Mouse (Mus musculus) heart, postnatal 0 days (tissue): ENCODE results near the gene Styx. TPM values are rescaled to one million over a fixed set of nuclear protein-coding genes. Genes with fewer than 3 reads are reported as not detected.
A peak's percentile ranks its signal among the peaks of the same experiment; 100 is the strongest.
"Not testable (repeated sequence)": the region's sequence is repeated elsewhere in the genome, so short reads cannot be mapped to it uniquely, and the experiment has no call there.

Source experiments
- ATAC-seq: fragments of 200-750 bp; cut with Nextera tagmentation; 2 replicates; pipeline ENCODE4 v1.8.0; 2017; ENCODE audit warnings: low read depth, moderate number of reproducible peaks, moderate library complexity; ENCODE audit not compliant: insufficient read depth
- DNase-seq: peaks from one replicate; pipeline ENCODE4 v3.0.0-alpha.2; 2016; ENCODE audit warnings: low spot score
- H3K27ac ChIP-seq: fragments of 300-500 bp; sonication (generic); 2 replicates; pipeline ENCODE4 v1.5.1; 2014; ENCODE audit warnings: low read depth, mild to moderate bottlenecking
- H3K27me3 ChIP-seq: fragments of 300-500 bp; sonication (generic); 2 replicates; pipeline ENCODE4 v1.6.1; 2014; ENCODE audit warnings: low read length, mixed read lengths; ENCODE audit not compliant: control insufficient read depth, insufficient read depth
- H3K36me3 ChIP-seq: fragments of 300-500 bp; sonication (generic); replicated peaks from 2 replicates; pipeline ENCODE4 v1.6.1; 2014; ENCODE audit warnings: low read length, mixed read lengths; ENCODE audit not compliant: control insufficient read depth, insufficient read depth
- H3K4me1 ChIP-seq: fragments of 300-500 bp; sonication (generic); 2 replicates; pipeline ENCODE4 v1.6.1; 2014; ENCODE audit warnings: antibody characterized with exemption; ENCODE audit not compliant: control insufficient read depth, insufficient read depth
- H3K4me2 ChIP-seq: fragments of 300-500 bp; sonication (generic); 2 replicates; pipeline ENCODE4 v1.6.1; 2014; ENCODE audit warnings: low read depth, mild to moderate bottlenecking, low read length, moderate library complexity
- H3K4me3 ChIP-seq: fragments of 300-500 bp; sonication (generic); 2 replicates; pipeline ENCODE4 v1.5.1; 2014; ENCODE audit warnings: low read depth, low read length
- H3K9ac ChIP-seq: fragments of 300-500 bp; sonication (generic); replicated peaks from 2 replicates; pipeline ENCODE4 v1.6.1; 2014; ENCODE audit warnings: low read depth, low read length, mixed read lengths
- H3K9me3 ChIP-seq: fragments of 300-500 bp; sonication (generic); replicated peaks from 2 replicates; pipeline ENCODE4 v1.6.1; 2016; ENCODE audit warnings: low read length; ENCODE audit not compliant: control insufficient read depth
- CTCF ChIP-seq: IDR thresholded peaks from 2 replicates; pipeline ENCODE4 v1.5.1; 2016; ENCODE audit warnings: antibody characterized with exemption, control low read depth, low read depth
- EP300 ChIP-seq: IDR thresholded peaks from 2 replicates; pipeline ENCODE4 v1.6.1; 2016; ENCODE audit warnings: antibody characterized with exemption, low read depth
- WGBS: fragments of 180-500 bp; shearing (Covaris S2); extraction: QIAGEN DNeasy Blood & Tissue Kit; methylation state at CpG from one replicate; pipeline ENCODE4 v1.1.7; 2014; 5-methylcytosine and 5-hydroxymethylcytosine counted together
- polyA plus RNA-seq: library from polyadenylated mRNA; unstranded; fragments of >200 nt; fragmentation: Nextera tagmentation; extraction: Ambion mirVana; gene quantifications from 2 replicates; pipeline ENCODE4 v1.2.1, GENCODE M21; 2015
- total RNA-seq: library from RNA; depleted of rRNA; stranded (reverse); fragments of >200 nt; gene quantifications from 2 replicates; pipeline ENCODE4 v1.2.3, GENCODE M21; 2014; ENCODE audit warnings: low replicate concordance

Styx gene
- total and polyA plus RNA-seq, 2 experiments from 2014 or later: 11.9 to 69.9 TPM

- peak; percentile 84 for DNase-seq
- H3K4me1 ChIP-seq: peaks cover 14% of the 10 kb centered on the region
- peak overlapping the region; percentile 92 for H3K4me2 ChIP-seq
- peak; percentile 98 for ATAC-seq
- H3K27me3 ChIP-seq: no peaks in the 10 kb centered on the region
- no peak for TF ChIP-seq EP300
- no peak for TF ChIP-seq CTCF
- no peaks in the 10 kb centered on the region for H3K36me3 ChIP-seq
- H3K27ac ChIP-seq: peak overlapping the region; percentile 86
- H3K4me3 ChIP-seq: peak overlapping the region; percentile 87
- no peaks in the 10 kb centered on the region for H3K9me3 ChIP-seq
- H3K9ac ChIP-seq: peak overlapping the region; percentile 91
- WGBS: under 1% methylated on average over 70 of the region's 71 CpGs
Observed at GRCm38 (mm10) chr14:45388345-45389181, 37.7 kb downstream of the Styx start.

DNA sequence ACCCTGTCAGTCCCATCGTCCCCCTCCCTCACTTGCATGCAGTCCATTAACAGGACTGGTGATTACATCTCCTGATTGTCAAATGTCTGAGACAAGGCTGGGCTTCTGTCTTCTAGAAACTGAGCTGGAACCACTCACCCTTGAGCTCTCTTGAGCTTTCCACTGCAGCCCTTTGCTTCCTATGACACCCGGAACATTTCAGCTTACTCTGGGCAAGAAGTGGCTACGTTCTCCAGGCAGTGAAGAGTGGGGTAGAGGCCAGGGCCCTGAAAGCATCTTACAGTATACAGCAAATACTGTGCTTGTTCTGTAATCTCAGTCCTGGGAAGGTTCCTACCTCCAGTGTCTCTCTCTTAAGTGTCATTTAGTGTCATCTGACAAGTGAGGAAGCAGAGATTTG lies 38.3 kb downstream of the Styx start:
- TF ChIP-seq EP300: no peak
- no peak for TF ChIP-seq CTCF
- Histone ChIP-seq H3K4me1 (peaks cover 14% of the 10 kb centered on the region), H3K9me3 (no peaks in the 10 kb centered on the region), H3K36me3 (no peaks in the 10 kb centered on the region), H3K4me2 (peak overlapping the region; percentile 92), H3K4me3 (peak overlapping the region; percentile 87), H3K27ac (peak overlapping the region; percentile 86), H3K27me3 (no peaks in the 10 kb centered on the region), H3K9ac (peak overlapping the region; percentile 91)
- ATAC-seq (peak; percentile 34), DNase-seq (peak; percentile 29)
- 3% methylated on average over 3 of the region's 3 CpGs for WGBS

- Histone ChIP-seq H3K4me1 (no peaks in the 10 kb centered on the region), H3K27ac (no peak overlapping the region), H3K27me3 (no peaks in the 10 kb centered on the region), H3K9ac (no peak overlapping the region), H3K9me3 (no peaks in the 10 kb centered on the region), H3K4me3 (no peak overlapping the region), H3K4me2 (no peak overlapping the region), H3K36me3 (no peaks in the 10 kb centered on the region)
- no peak for ATAC-seq
- no peak for DNase-seq
- TF ChIP-seq CTCF (peak; percentile 38; the same call in 1 of the 2 replicates), EP300 (no peak)
- WGBS: 70% methylated on average over 3 of the region's 3 CpGs
Observed at GRCm38 (mm10) chr14:45399836-45400235, 48.9 kb downstream of the Styx start.

DNA sequence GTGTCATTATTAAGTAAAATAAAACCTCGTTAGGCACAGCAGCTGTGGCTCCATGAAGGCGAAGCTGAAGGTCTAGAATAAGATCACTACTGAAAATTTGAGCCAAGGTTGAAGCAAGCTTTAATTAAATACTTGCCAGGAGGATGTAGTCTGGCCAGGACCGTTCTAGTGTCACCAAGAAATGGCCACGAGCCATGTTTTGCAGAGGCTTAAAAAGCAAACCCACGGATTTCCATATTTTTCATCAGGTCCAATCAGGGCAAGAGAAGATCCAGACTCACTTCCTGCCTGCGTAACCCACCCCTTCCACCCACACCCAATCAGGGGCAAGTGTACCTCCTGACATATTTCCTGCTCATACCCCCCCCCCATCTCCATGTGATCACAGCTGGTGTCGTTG lies 52.8 kb downstream of the Styx start:
- DNase-seq (no peak), ATAC-seq (no peak)
- H3K36me3 ChIP-seq: no peaks in the 10 kb centered on the region
- H3K27me3 ChIP-seq: no peaks in the 10 kb centered on the region
- H3K4me3 ChIP-seq: no peak overlapping the region
- no peaks in the 10 kb centered on the region for H3K4me1 ChIP-seq
- TF ChIP-seq EP300 (no peak), CTCF (no peak)
- no peak overlapping the region for H3K27ac ChIP-seq
- no peak overlapping the region for H3K4me2 ChIP-seq
- WGBS: 78% methylated on average over 7 of the region's 7 CpGs
- no peaks in the 10 kb centered on the region for H3K9me3 ChIP-seq
- H3K9ac ChIP-seq: no peak overlapping the region

GRCm38 (mm10) chr14:45404813-45405212 lies 53.9 kb downstream of the Styx start, which contains the start of gene Gnpnat1:
Gene Gnpnat1, minus strand, starts transcription at chr14:45404913.
- ATAC-seq, H3K27ac ChIP-seq, H3K9ac ChIP-seq, H3K4me1 ChIP-seq, DNase-seq, H3K4me2 ChIP-seq, H3K4me3 ChIP-seq, H3K9me3 ChIP-seq, H3K27me3 ChIP-seq, H3K36me3 ChIP-seq: not testable (repeated sequence)
- WGBS: 79% methylated on average over 1 of the region's 3 CpGs

DNA sequence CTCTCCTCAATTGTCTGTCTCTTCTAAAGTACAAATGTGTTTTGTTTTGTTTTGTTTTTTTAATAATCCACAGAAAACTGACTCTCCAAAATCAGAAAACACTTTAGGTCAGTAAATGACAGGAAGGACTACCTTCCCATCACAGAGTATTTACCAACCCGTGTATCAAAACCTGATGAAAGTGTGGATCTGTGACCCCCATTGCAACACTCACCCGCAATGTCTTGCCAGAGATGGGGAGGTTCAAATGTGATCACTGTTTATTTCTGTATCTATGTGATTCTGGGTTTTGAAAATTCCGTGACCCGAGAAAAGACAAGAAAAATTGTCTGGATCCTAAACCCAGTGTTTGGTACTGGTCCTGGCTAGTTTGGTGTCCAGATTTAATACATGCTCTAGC lies 65.4 kb downstream of the Styx start:
- DNase-seq (no peak), ATAC-seq (no peak)
- WGBS: 90% methylated on average over 4 of the region's 4 CpGs
- H3K4me2 ChIP-seq: no peak overlapping the region
- no peaks in the 10 kb centered on the region for H3K4me1 ChIP-seq
- H3K9ac ChIP-seq: no peak overlapping the region
- no peak overlapping the region for H3K27ac ChIP-seq
- H3K9me3 ChIP-seq: no peaks in the 10 kb centered on the region
- H3K36me3 ChIP-seq: no peaks in the 10 kb centered on the region
- no peak overlapping the region for H3K4me3 ChIP-seq
- TF ChIP-seq CTCF: no peak
- H3K27me3 ChIP-seq: no peaks in the 10 kb centered on the region
